Mouse (Mus musculus): ENCODE measurements at regions not wholly inside any gene's neighbourhood (a gene's known extent, or its start where the extent isn't known, plus 50 kb on each side); places are given as distances from the start of the nearest gene placed in this dataset.

DNA sequence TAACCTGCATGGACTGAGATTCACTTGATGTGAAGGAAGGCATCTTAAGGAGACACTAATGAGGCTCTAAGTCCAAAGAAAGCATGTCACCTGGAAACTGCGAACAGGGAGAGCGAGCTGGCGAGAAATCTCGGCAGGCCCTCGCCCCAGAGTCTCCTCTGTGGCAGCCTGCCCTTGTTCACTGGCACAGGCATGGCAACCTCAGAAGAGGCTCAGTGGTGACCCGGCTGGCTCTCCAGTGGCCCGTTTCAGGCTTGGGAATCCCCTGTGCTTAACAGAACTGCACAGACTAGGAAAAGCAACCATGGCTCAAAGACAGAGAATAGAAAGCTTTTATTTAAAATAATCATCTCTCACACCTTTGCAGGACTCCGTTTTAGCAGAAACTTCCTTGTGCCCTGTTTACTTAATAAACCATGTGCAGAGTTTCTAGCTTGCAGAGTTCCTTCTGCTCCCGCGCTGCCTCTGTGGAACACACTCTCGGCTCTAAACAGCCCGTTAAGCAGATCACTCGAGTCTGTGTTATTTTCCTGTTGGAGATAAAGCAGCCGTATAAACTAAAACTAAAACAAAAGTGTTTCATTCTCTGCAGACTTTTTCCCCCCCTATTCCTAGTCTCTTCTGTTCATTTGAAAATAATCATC lies 316.2 kb upstream of the Adamts16 start:
- 56% methylated on average over 14 of the region's 14 CpGs for WGBS
- Histone ChIP-seq H3K4me2 (ENCODE audit: low read length) (no peak overlapping the region), H3K9ac (ENCODE audit: low read depth, low read length) (no peak overlapping the region), H3K9me3 (replicated peaks; ENCODE audit: low read length) (no peaks in the 10 kb centered on the region), H3K36me3 (ENCODE audit: insufficient read depth, low read length) (no peaks in the 10 kb centered on the region), H3K4me1 (replicated peaks; ENCODE audit: insufficient read depth, low read length) (no peaks in the 10 kb centered on the region), H3K27ac (no peak overlapping the region), H3K4me3 (replicated peaks; ENCODE audit: low read depth, low read length) (no peak overlapping the region), H3K27me3 (ENCODE audit: insufficient read depth, low read length) (no peaks in the 10 kb centered on the region)
- TF ChIP-seq CTCF (IDR thresholded peaks at IDR 0.05; ENCODE audit: low read depth): no peak
- ATAC-seq (replicated peaks; ENCODE audit: low FRiP score, low read depth): no peak
- DNase-seq (ENCODE audit: low spot score): no peak

- 40% methylated on average over 1 of the region's 1 CpGs for WGBS
- H3K9ac ChIP-seq (ENCODE audit: low read depth, low read length): no peak overlapping the region
- ATAC-seq (replicated peaks; ENCODE audit: low FRiP score, low read depth): no peak
- no peak overlapping the region for H3K4me2 ChIP-seq (ENCODE audit: low read length)
- H3K9me3 ChIP-seq (replicated peaks; ENCODE audit: low read length): no peaks in the 10 kb centered on the region
- DNase-seq (ENCODE audit: low spot score): no peak
- H3K4me1 ChIP-seq (replicated peaks; ENCODE audit: insufficient read depth, low read length): no peaks in the 10 kb centered on the region; the same call in 1 of the 2 replicates
- H3K27ac ChIP-seq: no peak overlapping the region
- no peak overlapping the region for H3K4me3 ChIP-seq (replicated peaks; ENCODE audit: low read depth, low read length)
- H3K36me3 ChIP-seq (ENCODE audit: insufficient read depth, low read length): no peaks in the 10 kb centered on the region
- no peaks in the 10 kb centered on the region for H3K27me3 ChIP-seq (ENCODE audit: insufficient read depth, low read length)
- TF ChIP-seq CTCF (IDR thresholded peaks at IDR 0.05; ENCODE audit: low read depth): no peak
Measured at GRCm38 (mm10) chr13:71150092-71150491, 308.5 kb upstream of the Adamts16 start.

DNA sequence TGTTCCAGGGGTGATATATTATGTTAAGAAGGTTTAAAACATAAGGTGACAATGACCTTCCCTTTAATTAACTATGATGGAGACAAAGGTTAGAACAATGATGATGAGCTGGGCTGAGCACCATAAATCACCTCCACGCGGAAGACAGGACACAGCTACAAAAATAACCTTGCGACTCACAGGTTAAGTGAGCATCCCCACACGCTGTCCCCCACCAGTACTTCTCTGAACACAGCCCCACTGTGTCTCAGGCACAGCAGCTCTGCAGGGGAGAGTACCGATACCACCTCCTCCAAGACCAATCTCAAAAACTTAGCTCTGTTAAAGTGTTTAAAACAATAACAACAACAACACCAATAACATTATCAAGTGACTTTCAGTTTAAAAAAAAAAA lies 307.7 kb upstream of the Adamts16 start:
- DNase-seq (ENCODE audit: low spot score) (no peak), ATAC-seq (replicated peaks; ENCODE audit: low FRiP score, low read depth) (0 out of 2 replicates have a peak, but pooled peaks have one; percentile 47)
- H3K9me3 ChIP-seq (replicated peaks; ENCODE audit: low read length): no peaks in the 10 kb centered on the region
- no peak overlapping the region for H3K4me3 ChIP-seq (replicated peaks; ENCODE audit: low read depth, low read length)
- no peak overlapping the region for H3K9ac ChIP-seq (ENCODE audit: low read depth, low read length)
- H3K27ac ChIP-seq: no peak overlapping the region
- H3K36me3 ChIP-seq (ENCODE audit: insufficient read depth, low read length): no peaks in the 10 kb centered on the region
- H3K4me1 ChIP-seq (replicated peaks; ENCODE audit: insufficient read depth, low read length): no peaks in the 10 kb centered on the region; the same call in 1 of the 2 replicates
- no peak for TF ChIP-seq CTCF (IDR thresholded peaks at IDR 0.05; ENCODE audit: low read depth)
- H3K27me3 ChIP-seq (ENCODE audit: insufficient read depth, low read length): no peaks in the 10 kb centered on the region
- H3K4me2 ChIP-seq (ENCODE audit: low read length): no peak overlapping the region
- 16% methylated on average over 5 of the region's 5 CpGs for WGBS

DNA sequence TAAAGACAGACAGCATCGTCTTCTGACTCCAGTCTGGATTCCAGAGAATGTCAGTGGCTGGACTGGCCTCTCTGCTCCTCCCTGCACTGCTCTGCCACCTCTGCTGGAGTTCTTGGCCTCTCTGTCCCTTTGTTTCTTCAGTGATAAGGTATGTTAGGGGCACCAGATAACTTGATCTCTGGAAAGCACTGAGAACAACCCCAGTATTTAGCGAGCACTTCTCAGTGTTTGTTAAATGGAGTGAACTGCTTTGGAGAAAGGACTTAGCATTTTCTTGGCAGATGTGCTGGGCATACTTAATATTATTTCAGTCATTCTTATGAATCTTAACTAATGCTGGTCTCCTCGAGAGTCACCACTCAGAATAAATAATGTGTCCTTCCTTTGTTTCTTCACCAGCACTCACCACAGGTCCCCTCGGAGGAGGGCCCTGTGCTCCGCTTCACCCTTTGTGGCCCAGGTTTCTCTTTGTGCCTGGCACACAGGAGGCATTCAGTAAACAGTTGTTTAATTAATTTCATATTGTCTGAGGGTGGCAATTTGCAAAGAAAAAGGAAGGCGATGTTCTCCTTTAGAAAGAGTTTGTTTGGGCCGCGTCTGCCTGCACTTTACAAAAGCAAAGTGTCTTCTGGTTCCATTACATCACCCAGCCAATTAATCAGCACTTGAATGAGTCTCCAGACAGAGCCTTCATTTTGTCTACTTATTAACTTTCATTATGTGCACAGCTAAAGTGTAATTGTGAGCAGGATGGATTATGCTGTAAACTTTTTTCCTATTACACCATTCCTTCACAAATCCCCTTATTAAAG lies 307.1 kb upstream of the Adamts16 start:
- peak; percentile 16 for DNase-seq (ENCODE audit: low spot score)
- H3K9ac ChIP-seq (ENCODE audit: low read depth, low read length): no peak overlapping the region
- H3K36me3 ChIP-seq (ENCODE audit: insufficient read depth, low read length): no peaks in the 10 kb centered on the region
- no peak overlapping the region for H3K27ac ChIP-seq
- H3K27me3 ChIP-seq (ENCODE audit: insufficient read depth, low read length): no peaks in the 10 kb centered on the region
- H3K4me2 ChIP-seq (ENCODE audit: low read length): no peak overlapping the region
- H3K4me3 ChIP-seq (replicated peaks; ENCODE audit: low read depth, low read length): no peak overlapping the region
- no peak for TF ChIP-seq CTCF (IDR thresholded peaks at IDR 0.05; ENCODE audit: low read depth)
- 0 out of 2 replicates have a peak, but pooled peaks have one; percentile 37 for ATAC-seq (replicated peaks; ENCODE audit: low FRiP score, low read depth)
- WGBS: 31% methylated on average over 8 of the region's 8 CpGs
- no peaks in the 10 kb centered on the region; the same call in 1 of the 2 replicates for H3K4me1 ChIP-seq (replicated peaks; ENCODE audit: insufficient read depth, low read length)
- no peaks in the 10 kb centered on the region for H3K9me3 ChIP-seq (replicated peaks; ENCODE audit: low read length)

DNA sequence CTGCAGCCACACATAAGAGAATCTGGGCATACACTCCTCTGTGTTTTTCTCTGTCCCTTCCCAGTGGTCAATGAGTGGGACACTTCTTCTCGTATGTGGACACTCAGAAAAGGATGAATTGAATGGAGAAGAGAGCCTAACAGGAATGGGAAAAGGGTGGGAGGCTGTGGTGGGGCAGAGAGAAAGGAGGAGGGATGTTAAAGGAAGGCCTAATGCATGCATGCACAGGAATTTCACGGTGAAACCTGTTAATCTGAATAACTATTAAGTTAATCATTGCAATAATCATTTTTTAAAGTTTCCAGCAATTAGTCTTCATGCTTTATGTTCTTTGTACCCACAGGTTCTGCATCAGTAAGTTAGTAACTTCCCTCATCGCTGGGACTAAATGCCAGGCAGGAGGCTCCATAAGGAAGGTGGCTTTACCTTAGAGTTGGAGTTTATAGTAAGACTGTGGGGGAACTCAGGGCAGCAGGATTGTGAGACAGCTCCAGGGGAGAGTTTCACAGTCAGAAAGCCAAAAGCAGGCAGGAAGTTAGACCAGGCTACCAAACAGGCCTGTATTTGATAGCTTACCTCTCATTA lies 305.3 kb upstream of the Adamts16 start:
- Histone ChIP-seq H3K4me3 (replicated peaks; ENCODE audit: low read depth, low read length) (no peak overlapping the region), H3K9me3 (replicated peaks; ENCODE audit: low read length) (no peaks in the 10 kb centered on the region), H3K27me3 (ENCODE audit: insufficient read depth, low read length) (no peaks in the 10 kb centered on the region), H3K36me3 (ENCODE audit: insufficient read depth, low read length) (no peaks in the 10 kb centered on the region), H3K4me1 (replicated peaks; ENCODE audit: insufficient read depth, low read length) (no peaks in the 10 kb centered on the region; the same call in 1 of the 2 replicates), H3K9ac (ENCODE audit: low read depth, low read length) (no peak overlapping the region), H3K4me2 (ENCODE audit: low read length) (no peak overlapping the region), H3K27ac (no peak overlapping the region)
- peak; percentile 20 for DNase-seq (ENCODE audit: low spot score)
- 49% methylated on average over 3 of the region's 3 CpGs for WGBS
- peak; percentile 53 for ATAC-seq (replicated peaks; ENCODE audit: low FRiP score, low read depth)
- no peak for TF ChIP-seq CTCF (IDR thresholded peaks at IDR 0.05; ENCODE audit: low read depth)

DNA sequence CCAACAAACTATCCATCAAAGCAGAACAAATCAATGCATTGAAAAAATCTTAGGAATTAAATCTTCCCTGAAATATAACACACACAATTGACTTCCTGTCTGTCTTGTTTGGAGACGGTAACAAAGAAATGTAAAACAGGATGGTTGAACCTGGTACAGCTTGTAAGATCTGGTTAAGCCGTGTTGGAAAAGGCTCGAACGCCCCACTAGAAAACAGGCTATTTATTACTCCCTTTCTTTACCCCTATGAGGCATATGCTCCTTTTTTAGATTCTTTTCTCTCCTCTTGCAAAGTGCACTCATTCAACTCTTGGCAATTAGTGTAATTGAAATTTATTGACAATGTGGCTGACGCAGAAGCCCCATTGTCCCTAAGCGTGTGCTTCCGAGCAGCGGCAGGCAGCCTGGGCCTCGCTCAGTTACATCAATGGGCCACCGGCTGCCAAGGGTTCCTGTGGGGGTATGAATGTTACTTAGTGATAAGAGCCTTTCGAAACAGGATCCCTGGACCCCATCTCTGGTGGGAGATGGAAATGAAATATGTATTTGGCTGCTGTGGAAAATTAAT lies 297.2 kb upstream of the Adamts16 start:
- H3K9me3 ChIP-seq (replicated peaks; ENCODE audit: low read length): no peaks in the 10 kb centered on the region
- TF ChIP-seq CTCF (IDR thresholded peaks at IDR 0.05; ENCODE audit: low read depth): no peak

More for the DNA sequence above, 297.2 kb upstream of the Adamts16 start:
- no peak overlapping the region for H3K4me2 ChIP-seq (ENCODE audit: low read length)
- H3K36me3 ChIP-seq (ENCODE audit: insufficient read depth, low read length): no peaks in the 10 kb centered on the region
- DNase-seq (ENCODE audit: low spot score) (no peak), ATAC-seq (replicated peaks; ENCODE audit: low FRiP score, low read depth) (no peak)
- 82% methylated on average over 11 of the region's 11 CpGs for WGBS
- no peak overlapping the region for H3K9ac ChIP-seq (ENCODE audit: low read depth, low read length)
- H3K27me3 ChIP-seq (ENCODE audit: insufficient read depth, low read length): no peaks in the 10 kb centered on the region
- no peak overlapping the region for H3K27ac ChIP-seq
- no peak overlapping the region for H3K4me3 ChIP-seq (replicated peaks; ENCODE audit: low read depth, low read length)
- H3K4me1 ChIP-seq (replicated peaks; ENCODE audit: insufficient read depth, low read length): no peaks in the 10 kb centered on the region
